1 mouse cellular context compared by ENCODE assay signal in the genomic region with DNA sequence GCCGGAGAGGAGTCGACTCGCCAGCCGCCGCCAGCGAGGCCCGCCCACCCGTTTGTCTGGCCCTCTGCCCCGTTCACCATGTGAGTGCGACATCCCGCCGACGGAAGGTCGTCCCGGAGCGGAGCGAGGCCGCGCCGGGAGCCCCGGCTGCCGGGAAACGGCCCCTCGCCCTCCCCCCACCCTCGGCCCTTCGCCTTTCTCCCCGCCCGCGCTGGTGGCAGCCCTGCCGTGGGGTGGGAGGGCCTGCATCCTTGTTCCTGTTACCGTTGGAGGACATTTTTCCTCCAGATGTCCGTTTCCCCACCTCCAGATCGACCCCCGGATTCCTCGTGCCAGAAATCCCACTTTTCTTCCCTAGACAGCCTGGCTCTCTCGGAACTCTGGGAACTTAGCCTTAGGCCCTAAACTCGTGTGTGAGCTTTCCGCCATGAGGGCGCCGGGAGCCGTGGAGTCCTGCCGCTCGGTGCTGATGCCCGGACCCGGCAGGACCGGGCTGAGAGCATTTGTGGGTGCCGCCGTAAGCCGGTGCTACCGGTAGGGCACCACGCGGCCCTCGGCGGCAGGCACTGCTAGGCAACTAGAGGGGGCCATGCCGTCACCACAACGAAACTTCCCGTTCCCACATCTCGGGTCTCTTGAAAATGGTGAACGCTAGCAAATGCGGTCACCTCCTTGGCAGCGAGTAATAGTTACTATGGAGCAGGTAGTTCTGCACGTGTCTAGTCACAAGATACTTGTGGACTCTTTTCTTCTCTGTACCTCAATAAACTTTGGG.
TF ChIP-seq lines count a peak whose summit lies in the region.

No protein-coding gene starts in this region.

TF ChIP-seq in C2C12, 6 proteins besides CTCF, POLR2A, EP300 and RAD21:
- no peak for TF ChIP-seq MYOG (IDR thresholded peaks at IDR 0.05; ENCODE audit: control insufficient read depth, extremely low read depth, insufficient read length)
- TF ChIP-seq CEBPB (IDR thresholded peaks at IDR 0.05; ENCODE audit: low read depth): no peak
- no peak for TF ChIP-seq FOSL1 (IDR thresholded peaks at IDR 0.05; ENCODE audit: insufficient read depth, low read length, poor library complexity, severe bottlenecking)
- no peak for TF ChIP-seq MYOD1 (IDR thresholded peaks at IDR 0.05; ENCODE audit: control insufficient read depth, insufficient read length, low read depth)
- TF ChIP-seq MAX (IDR thresholded peaks at IDR 0.05): peak; percentile 74
- TF ChIP-seq USF1 (IDR thresholded peaks at IDR 0.05; ENCODE audit: low read depth): no peak
